Mouse (Mus musculus): ENCODE results near the gene Isx. TPM values are rescaled to one million over a fixed set of nuclear protein-coding genes. Genes with fewer than 3 reads are reported as not detected.

Isx gene
- polyA plus RNA-seq, 1 experiment from 2014 or later = not detected

DNA sequence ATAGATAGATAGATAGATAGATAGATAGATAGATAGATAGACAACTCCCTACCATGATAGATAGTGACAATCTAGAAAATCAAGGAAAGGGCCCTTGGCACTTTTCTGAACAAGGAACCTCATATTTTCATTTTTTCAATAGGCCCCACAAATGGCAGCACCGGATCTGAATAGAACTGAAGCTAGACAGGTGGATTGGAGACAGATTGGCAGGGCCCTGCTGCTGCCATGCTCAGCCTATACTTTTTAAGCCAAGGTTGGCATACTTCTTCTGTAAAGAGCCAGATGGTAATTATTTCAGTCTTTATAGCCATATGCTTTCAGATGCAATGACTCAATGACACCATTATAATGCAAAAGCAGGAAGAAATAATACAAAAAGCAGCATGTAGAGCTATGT, 15.8 kb downstream of the Isx start:
- Histone ChIP-seq H3K9ac (replicated peaks) (no peak overlapping the region), H3K27me3 (ENCODE audit: insufficient read depth, low read length) (no peaks in the 10 kb centered on the region), H3K36me3 (replicated peaks; ENCODE audit: insufficient read depth, low read length) (no peaks in the 10 kb centered on the region), H3K4me1 (ENCODE audit: insufficient read depth) (no peaks in the 10 kb centered on the region), H3K4me2 (ENCODE audit: low read depth, low read length) (no peak overlapping the region), H3K27ac (ENCODE audit: low read depth) (no peak overlapping the region), H3K4me3 (ENCODE audit: low read depth, low read length) (no peak overlapping the region), H3K9me3 (ENCODE audit: low read length) (no peaks in the 10 kb centered on the region)
- TF ChIP-seq CTCF (IDR thresholded peaks at IDR 0.05; ENCODE audit: low read depth) = no peak
- WGBS (ENCODE audit: insufficient replicate concordance) = 73% methylated on average over 1 of the region's 1 CpGs
- ATAC-seq = no peak
- no peak for DNase-seq

DNA sequence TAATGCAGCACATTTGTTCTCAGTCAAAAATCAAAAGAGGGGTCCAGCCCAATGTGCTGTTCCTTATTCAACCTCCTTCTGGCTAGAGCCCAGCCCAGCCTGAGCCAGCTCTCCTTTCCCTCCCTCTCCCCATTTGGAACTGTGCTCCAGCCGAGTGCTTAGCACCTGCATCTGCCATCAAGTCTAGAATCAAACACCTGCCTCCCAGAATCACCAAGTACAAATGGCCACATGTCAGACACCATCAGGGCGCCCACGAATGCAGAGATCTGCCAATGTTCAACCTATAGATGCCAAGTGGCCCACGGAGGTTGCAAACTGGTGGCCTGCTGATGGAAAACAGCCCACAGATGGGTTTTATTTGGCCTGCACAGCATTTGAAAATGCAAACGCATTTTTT, 18.1 kb downstream of the Isx start:
- Histone ChIP-seq H3K4me1 (ENCODE audit: insufficient read depth) (no peaks in the 10 kb centered on the region), H3K27me3 (ENCODE audit: insufficient read depth, low read length) (no peaks in the 10 kb centered on the region), H3K36me3 (replicated peaks; ENCODE audit: insufficient read depth, low read length) (no peaks in the 10 kb centered on the region), H3K4me3 (ENCODE audit: low read depth, low read length) (no peak overlapping the region), H3K9me3 (ENCODE audit: low read length) (no peaks in the 10 kb centered on the region), H3K27ac (ENCODE audit: low read depth) (no peak overlapping the region), H3K9ac (replicated peaks) (no peak overlapping the region), H3K4me2 (ENCODE audit: low read depth, low read length) (no peak overlapping the region)
- no peak for ATAC-seq
- WGBS (ENCODE audit: insufficient replicate concordance) = 62% methylated on average over 5 of the region's 5 CpGs
- no peak for DNase-seq
- TF ChIP-seq EP300 (IDR thresholded peaks at IDR 0.05; ENCODE audit: low read depth) (no peak), CTCF (IDR thresholded peaks at IDR 0.05; ENCODE audit: low read depth) (no peak)

DNA sequence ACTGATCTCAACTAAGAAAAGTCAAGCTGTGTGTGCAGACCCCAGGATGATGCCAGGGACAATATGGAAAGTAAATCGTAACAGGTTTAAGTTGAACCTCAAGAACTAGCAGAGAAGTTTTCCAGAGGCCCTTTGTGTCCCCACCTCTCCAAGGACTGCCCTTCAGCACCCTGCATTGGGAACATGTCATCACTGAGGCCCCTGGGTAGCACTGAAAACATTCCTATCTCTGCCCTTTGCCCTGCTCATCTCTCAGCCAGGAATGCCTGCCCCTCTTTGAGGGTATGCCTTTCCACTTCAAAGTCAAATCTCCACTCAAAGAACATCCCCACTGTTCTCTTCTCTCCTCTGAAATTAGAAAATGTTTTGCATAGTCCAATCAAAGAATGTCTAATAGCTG, 23.3 kb downstream of the Isx start:
- Histone ChIP-seq H3K27me3 (ENCODE audit: insufficient read depth, low read length) (no peaks in the 10 kb centered on the region), H3K27ac (ENCODE audit: low read depth) (no peak overlapping the region), H3K4me1 (ENCODE audit: insufficient read depth) (no peaks in the 10 kb centered on the region), H3K4me3 (ENCODE audit: low read depth, low read length) (no peak overlapping the region), H3K9me3 (ENCODE audit: low read length) (no peaks in the 10 kb centered on the region), H3K9ac (replicated peaks) (no peak overlapping the region), H3K4me2 (ENCODE audit: low read depth, low read length) (no peak overlapping the region), H3K36me3 (replicated peaks; ENCODE audit: insufficient read depth, low read length) (no peaks in the 10 kb centered on the region)
- WGBS (ENCODE audit: insufficient replicate concordance) = 66% methylated on average over 1 of the region's 1 CpGs
- ATAC-seq (no peak), DNase-seq (no peak)
- TF ChIP-seq CTCF (IDR thresholded peaks at IDR 0.05; ENCODE audit: low read depth) (no peak), EP300 (IDR thresholded peaks at IDR 0.05; ENCODE audit: low read depth) (no peak)

DNA sequence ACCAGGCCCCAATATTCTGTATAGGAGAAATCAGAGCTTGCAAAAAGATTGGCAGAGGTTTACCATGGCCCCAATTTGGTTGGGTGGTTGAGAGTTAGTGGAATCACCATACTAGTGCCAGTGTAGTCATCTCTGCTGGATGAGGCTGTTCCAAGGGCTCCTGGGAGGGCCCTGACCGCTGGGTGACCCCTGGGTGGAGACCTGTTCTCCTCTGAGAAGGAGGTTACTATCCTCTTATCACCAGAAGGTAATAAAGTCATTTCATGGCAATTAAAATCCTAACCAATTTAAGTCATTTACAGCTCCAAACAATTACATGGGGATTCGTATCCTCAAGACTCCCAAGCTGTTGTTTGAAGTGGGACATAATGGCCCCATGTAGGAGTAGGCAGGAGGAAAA, 24.3 kb downstream of the Isx start:
- 37% methylated on average over 2 of the region's 2 CpGs for WGBS (ENCODE audit: insufficient replicate concordance)
- DNase-seq = no peak
- no peak for TF ChIP-seq CTCF (IDR thresholded peaks at IDR 0.05; ENCODE audit: low read depth)
- no peak for TF ChIP-seq EP300 (IDR thresholded peaks at IDR 0.05; ENCODE audit: low read depth)
- Histone ChIP-seq H3K9ac (replicated peaks) (no peak overlapping the region), H3K36me3 (replicated peaks; ENCODE audit: insufficient read depth, low read length) (no peaks in the 10 kb centered on the region), H3K4me3 (ENCODE audit: low read depth, low read length) (no peak overlapping the region), H3K27me3 (ENCODE audit: insufficient read depth, low read length) (no peaks in the 10 kb centered on the region), H3K27ac (ENCODE audit: low read depth) (no peak overlapping the region), H3K4me1 (ENCODE audit: insufficient read depth) (no peaks in the 10 kb centered on the region), H3K9me3 (ENCODE audit: low read length) (no peaks in the 10 kb centered on the region), H3K4me2 (ENCODE audit: low read depth, low read length) (no peak overlapping the region)
- no peak for ATAC-seq

DNA sequence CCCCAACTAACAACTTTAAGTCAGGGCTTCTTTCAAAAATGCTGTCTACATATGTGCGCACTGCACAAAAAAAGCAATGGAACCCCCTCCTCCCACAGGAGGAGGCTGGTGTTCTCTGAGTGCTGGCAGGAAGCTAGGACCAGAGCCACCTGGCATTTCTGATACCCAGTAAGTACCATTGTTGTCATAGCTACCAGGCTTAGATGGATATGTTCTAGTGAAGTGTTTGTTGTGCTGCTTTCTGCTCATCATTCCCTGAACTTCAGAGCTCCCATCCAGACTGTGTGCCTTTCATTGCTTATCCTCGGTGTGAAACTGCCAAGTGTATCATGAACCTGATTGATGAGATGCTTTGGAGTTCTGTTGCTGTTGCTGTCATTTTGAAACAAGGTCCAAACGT, 26.8 kb downstream of the Isx start:
- H3K9me3 ChIP-seq (ENCODE audit: low read length) = no peaks in the 10 kb centered on the region
- no peak overlapping the region for H3K9ac ChIP-seq (replicated peaks)
- ATAC-seq (no peak), DNase-seq (no peak)
- H3K27me3 ChIP-seq (ENCODE audit: insufficient read depth, low read length) = no peaks in the 10 kb centered on the region
- H3K36me3 ChIP-seq (replicated peaks; ENCODE audit: insufficient read depth, low read length) = no peaks in the 10 kb centered on the region
- H3K4me2 ChIP-seq (ENCODE audit: low read depth, low read length) = no peak overlapping the region
- H3K4me3 ChIP-seq (ENCODE audit: low read depth, low read length) = no peak overlapping the region
- no peaks in the 10 kb centered on the region for H3K4me1 ChIP-seq (ENCODE audit: insufficient read depth)
- no peak overlapping the region for H3K27ac ChIP-seq (ENCODE audit: low read depth)
- WGBS (ENCODE audit: insufficient replicate concordance) = 60% methylated on average over 3 of the region's 3 CpGs
- TF ChIP-seq CTCF (IDR thresholded peaks at IDR 0.05; ENCODE audit: low read depth) (no peak), EP300 (IDR thresholded peaks at IDR 0.05; ENCODE audit: low read depth) (no peak)

DNA sequence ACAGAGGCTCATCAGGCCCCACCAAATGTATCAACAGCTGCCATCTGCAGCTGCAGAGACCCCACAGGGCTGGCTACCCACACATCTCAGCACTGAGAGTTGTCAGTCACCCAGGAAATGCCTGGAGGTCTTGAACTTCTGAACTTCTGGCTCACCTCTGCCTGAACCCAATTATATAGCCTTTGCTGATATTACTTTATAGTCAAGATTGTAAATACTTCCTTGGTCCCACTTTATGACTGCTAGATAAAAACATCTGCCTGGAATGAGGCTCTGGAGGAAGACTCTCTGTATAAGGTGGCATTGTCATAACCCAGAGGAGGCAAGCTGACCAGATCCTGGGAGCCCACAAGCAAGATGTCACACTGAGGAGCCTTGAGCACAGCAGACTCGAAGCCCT, 28.8 kb downstream of the Isx start:
- Histone ChIP-seq H3K36me3 (replicated peaks; ENCODE audit: insufficient read depth, low read length) (no peaks in the 10 kb centered on the region), H3K4me2 (ENCODE audit: low read depth, low read length) (no peak overlapping the region), H3K4me1 (ENCODE audit: insufficient read depth) (no peaks in the 10 kb centered on the region), H3K4me3 (ENCODE audit: low read depth, low read length) (no peak overlapping the region), H3K27me3 (ENCODE audit: insufficient read depth, low read length) (no peaks in the 10 kb centered on the region), H3K27ac (ENCODE audit: low read depth) (no peak overlapping the region), H3K9ac (replicated peaks) (no peak overlapping the region), H3K9me3 (ENCODE audit: low read length) (no peaks in the 10 kb centered on the region)
- WGBS (ENCODE audit: insufficient replicate concordance) = 64% methylated on average over 1 of the region's 1 CpGs
- ATAC-seq (no peak), DNase-seq (no peak)
- no peak for TF ChIP-seq EP300 (IDR thresholded peaks at IDR 0.05; ENCODE audit: low read depth)
- TF ChIP-seq CTCF (IDR thresholded peaks at IDR 0.05; ENCODE audit: low read depth) = no peak

Data from liver, postnatal 0 days (tissue).